Mouse (Mus musculus) bone marrow, adult 2 months (tissue): ENCODE data around the gene Svs3b. TPM values are rescaled to one million over a fixed set of nuclear protein-coding genes. Genes with fewer than 3 reads are reported as not detected.
"Not testable (repeated sequence)": the region's sequence is repeated elsewhere in the genome, so short reads cannot be mapped to it uniquely, and the experiment has no call there.

Experiments used
- H3K27ac ChIP-seq: fragments of 200-500 bp; 2 replicates; pipeline ENCODE4 v1.5.1; 2012; ENCODE audit warnings: low read depth, mild to moderate bottlenecking, control low read depth, inconsistent platforms, low read length; ENCODE audit not compliant: control insufficient read depth, poor library complexity, insufficient read depth
- H3K4me1 ChIP-seq: fragments of 200-500 bp; 2 replicates; pipeline ENCODE4 v1.6.1; 2011; ENCODE audit warnings: low read length; ENCODE audit not compliant: control insufficient read depth, insufficient read depth
- H3K4me3 ChIP-seq: fragments of 200-500 bp; replicated peaks from 2 replicates; pipeline ENCODE3; 2011; ENCODE audit warnings: mild to moderate bottlenecking, low read depth, low read length, control low read depth; ENCODE audit not compliant: control insufficient read depth
- CTCF ChIP-seq: fragments of 200-500 bp; IDR thresholded peaks from 2 replicates; pipeline ENCODE4 v1.5.1; 2011; ENCODE audit warnings: low read length, control low read depth; ENCODE audit not compliant: control insufficient read depth, insufficient read depth
- POLR2A ChIP-seq: fragments of 200-500 bp; IDR thresholded peaks from 2 replicates; pipeline ENCODE4 v1.6.1; 2011; ENCODE audit warnings: low read depth, mild to moderate bottlenecking, control low read depth, low read length, borderline replicate concordance; ENCODE audit not compliant: control insufficient read depth
- WGBS: fragments of 180-500 bp; shearing (Covaris S2); methylation state at CpG from one replicate; pipeline ENCODE4 v1.1.7; 2018; 5-methylcytosine and 5-hydroxymethylcytosine counted together
- polyA plus RNA-seq: library from polyadenylated mRNA; stranded (reverse); fragments of >200 nt; gene quantifications from 2 replicates; pipeline ENCODE4 v1.2.4, GENCODE M21; 2011; ENCODE audit warnings: low replicate concordance; ENCODE audit not compliant: missing spikeins, insufficient read depth, insufficient read length

Gene Svs3b
- polyA plus RNA-seq, 1 experiment = not detected

- no peak for TF ChIP-seq CTCF
- TF ChIP-seq POLR2A = no peak
- no peak overlapping the region for H3K27ac ChIP-seq
- WGBS = 85% methylated on average over 4 of the region's 4 CpGs
- H3K4me3 ChIP-seq = no peak overlapping the region
- H3K4me1 ChIP-seq = no peaks in the 10 kb centered on the region
Measured at GRCm38 (mm10) chr2:164210892-164211291, 45.5 kb downstream of the Svs3b start.

DNA sequence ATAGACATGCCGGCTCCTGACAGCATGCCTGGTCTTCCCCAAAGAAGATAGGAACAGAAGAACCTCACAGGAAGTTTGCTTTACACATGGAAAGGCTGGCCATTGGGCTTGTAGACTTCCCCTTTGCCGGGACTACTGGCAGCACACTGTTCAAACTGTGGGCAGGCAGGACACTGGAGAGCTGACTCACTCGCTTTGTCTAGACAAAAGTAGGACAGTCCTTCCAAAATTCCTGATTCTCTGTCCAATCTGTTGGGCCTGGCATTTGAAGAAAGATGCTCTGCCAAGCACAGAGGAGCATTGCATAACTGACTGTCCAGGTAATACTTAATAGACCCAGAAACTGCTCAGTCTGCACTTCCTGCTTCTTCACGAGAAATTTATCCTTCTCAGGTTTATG is 49.8 kb downstream of the Svs3b start:
- no peak for TF ChIP-seq POLR2A
- no peak for TF ChIP-seq CTCF
- H3K4me3 ChIP-seq = no peak overlapping the region
- 32% methylated on average over 4 of the region's 4 CpGs for WGBS
- no peak overlapping the region for H3K27ac ChIP-seq
- H3K4me1 ChIP-seq = no peaks in the 10 kb centered on the region

- H3K4me3 ChIP-seq, H3K4me1 ChIP-seq, H3K27ac ChIP-seq: not testable (repeated sequence)
- WGBS = 79% methylated on average over 10 of the region's 10 CpGs
Measured at GRCm38 (mm10) chr2:164206011-164206410, 50.4 kb downstream of the Svs3b start.

Other genes with a start within 250 kb of the Svs3b start
- 8.6 and 10.8 TPM in 2 replicates for gene Pabpc1l, start 231.2 kb downstream of the Svs3b start, polyA plus RNA-seq
- gene Stk4, start 186.3 kb downstream of the Svs3b start, polyA plus RNA-seq = 27.5 and 28.7 TPM in 2 replicates
- gene Tomm34, start 185.5 kb downstream of the Svs3b start, polyA plus RNA-seq = 34.6 and 50.9 TPM in 2 replicates
- not detected in 2 replicates for gene Kcns1, start 85.5 kb downstream of the Svs3b start, polyA plus RNA-seq
- not detected in 2 replicates for gene Wfdc5, start 73.9 kb downstream of the Svs3b start, polyA plus RNA-seq
- not detected in 2 replicates for gene Wfdc12, start 66.0 kb downstream of the Svs3b start, polyA plus RNA-seq
- not detected in 2 replicates for gene Wfdc15a, start 56.5 kb downstream of the Svs3b start, polyA plus RNA-seq
- gene Wfdc15b, start 35.0 kb downstream of the Svs3b start, polyA plus RNA-seq = 3.2 TPM in 1 of 2 replicates, not detected in the other
- not detected in 2 replicates for gene Svs2, start 18.2 kb downstream of the Svs3b start, polyA plus RNA-seq
- not detected in 2 replicates for gene Svs4, start 21.8 kb upstream of the Svs3b start, polyA plus RNA-seq
- not detected in 2 replicates for gene Svs3a, start 32.6 kb upstream of the Svs3b start, polyA plus RNA-seq
- gene Svs6, start 60.1 kb upstream of the Svs3b start, polyA plus RNA-seq = not detected in 2 replicates
- gene Svs5, start 76.1 kb upstream of the Svs3b start, polyA plus RNA-seq = not detected in 2 replicates
- gene Slpi, start 132.5 kb upstream of the Svs3b start, polyA plus RNA-seq = 48.8 and 108 TPM in 2 replicates
- not detected in 2 replicates for gene Rbpjl, start 146.5 kb upstream of the Svs3b start, polyA plus RNA-seq
- gene Matn4, start 148.5 kb upstream of the Svs3b start, polyA plus RNA-seq = 0.86 and 1.2 TPM in 2 replicates
- 12.6 and 22.1 TPM in 2 replicates for gene Sdc4, start 187.2 kb upstream of the Svs3b start, polyA plus RNA-seq
- 10.1 and 26.7 TPM in 2 replicates for gene Sys1, start 200.3 kb upstream of the Svs3b start, polyA plus RNA-seq
- not detected in 2 replicates for gene Gm20458, start 204.3 kb upstream of the Svs3b start, polyA plus RNA-seq
- gene Trp53tg5, start 217.1 kb upstream of the Svs3b start, polyA plus RNA-seq = not detected in 2 replicates
- gene Dbndd2, start 229.5 kb upstream of the Svs3b start, polyA plus RNA-seq = 7.5 and 8.1 TPM in 2 replicates
- 27.8 and 39.1 TPM in 2 replicates for gene Pigt, start 240.9 kb upstream of the Svs3b start, polyA plus RNA-seq